8 mouse cellular contexts compared by ENCODE assay signal in genomic region chr1:54438340-54439079, GRCm38 (mm10). TPM values are rescaled to one million over a fixed set of nuclear protein-coding genes. Genes with fewer than 3 reads are reported as not detected.
DNase-seq lines count a peak whose midpoint lies in the region; ATAC-seq and TF ChIP-seq lines count a peak whose summit lies in the region.

Gene Gtf3c3, minus strand, starts transcription at chr1:54438971.

- H3K36me3 ChIP-seq in CH12.LX (replicated peaks in 1 of 2; ENCODE audit: control insufficient read depth in 1 of 2, insufficient read depth in 1 of 2, low read length in 1 of 2) = peaks cover 4 to 22% of the 10 kb centered on the region in 2 experiments
- H3K36me3 ChIP-seq in forebrain, embryonic 12.5 days (replicated peaks) = peaks cover 3% of the 10 kb centered on the region; the same call in 1 of the 2 replicates
- 0 out of 2 replicates have a peak, but pooled peaks cover 3% of the 10 kb centered on the region for H3K36me3 ChIP-seq in liver, postnatal 0 days (replicated peaks; ENCODE audit: insufficient read depth, low read length)
- no peaks in the 10 kb centered on the region for H3K36me3 ChIP-seq in neural tube, embryonic 14.5 days (ENCODE audit: control insufficient read depth, insufficient read depth, low read length)

- in situ Hi-C loops in CH12.LX (cut with MboI; ENCODE audit: low pct_ligation_motif_present, low pct_unique_long_range_greater_than_20kb, low sequenced_read_pairs) = no loop called here

- dilution Hi-C loops in CH12.LX (cut with MboI; ENCODE audit: extremely low pct_ligation_motif_present, extremely low pct_unique_long_range_greater_than_20kb, low sequenced_read_pairs) = no loop called here

- peak; percentile 92 for TF ChIP-seq POLR2A in CH12.LX (IDR thresholded peaks at IDR 0.05; ENCODE audit: low read depth, low read length)

- TF ChIP-seq EP300 in CH12.LX (IDR thresholded peaks at IDR 0.05; ENCODE audit: low read length) = no peak
- TF ChIP-seq EP300 in liver, postnatal 0 days (IDR thresholded peaks at IDR 0.05; ENCODE audit: low read depth) = no peak

- peak within 1 kb of the TSS; percentile 95 for H3K9ac ChIP-seq in CH12.LX (ENCODE audit: insufficient read depth, low read depth)
- peak within 1 kb of the TSS; percentile 79 for H3K9ac ChIP-seq in forebrain, embryonic 12.5 days
- H3K9ac ChIP-seq in liver, postnatal 0 days (replicated peaks) = peak within 1 kb of the TSS; percentile 87
- H3K9ac ChIP-seq in neural tube, embryonic 14.5 days (replicated peaks; ENCODE audit: low read depth, low read length) = peak within 1 kb of the TSS; percentile 64

- peaks cover 6% of the 10 kb centered on the region for H3K27me3 ChIP-seq in CH12.LX (replicated peaks)
- no peaks in the 10 kb centered on the region for H3K27me3 ChIP-seq in forebrain, embryonic 12.5 days
- H3K27me3 ChIP-seq in liver, postnatal 0 days (ENCODE audit: insufficient read depth, low read length) = no peaks in the 10 kb centered on the region
- H3K27me3 ChIP-seq in neural tube, embryonic 14.5 days (ENCODE audit: control insufficient read depth, insufficient read depth, low read length) = no peaks in the 10 kb centered on the region

- DNase-seq in CH12.LX (ENCODE audit: extremely low read depth) = peak; percentile 69
- DNase-seq in c-Kit-positive CD71-positive TER-119-negative erythroid progenitor cells, embryonic 14.5 days (ENCODE audit: low read depth) = peak; percentile 71
- DNase-seq in heart, postnatal 10 days = peak; percentile 83 to 91
- DNase-seq in large intestine, adult 2 months (ENCODE audit: low read depth, low spot score) = peak; percentile 19
- DNase-seq in liver, postnatal 0 days = peak; percentile 84
- peak; percentile 85 for DNase-seq in testis, postnatal 10 days (ENCODE audit: low spot score)

- no peak for TF ChIP-seq CTCF in CH12.LX (conservative IDR thresholded peaks at IDR 0.05 in 1 of 2, IDR thresholded peaks at IDR 0.05 in 1 of 2; ENCODE audit: low read depth in 2 of 2, low read length in 2 of 2)
- no peak for TF ChIP-seq CTCF in liver, postnatal 0 days (IDR thresholded peaks at IDR 0.05; ENCODE audit: low read depth)

- H3K27ac ChIP-seq in CH12.LX (ENCODE audit: insufficient read depth, low read depth) = no peak within 1 kb of the TSS
- no peak within 1 kb of the TSS for H3K27ac ChIP-seq in forebrain, embryonic 12.5 days
- peak within 1 kb of the TSS; percentile 36; the same call in 1 of the 2 replicates for H3K27ac ChIP-seq in liver, postnatal 0 days (ENCODE audit: low read depth)
- H3K27ac ChIP-seq in neural tube, embryonic 14.5 days (ENCODE audit: low read depth, low read length) = no peak within 1 kb of the TSS

- no peaks in the 10 kb centered on the region for H3K9me3 ChIP-seq in CH12.LX (replicated peaks; ENCODE audit: low read length)
- H3K9me3 ChIP-seq in forebrain, embryonic 12.5 days = no peaks in the 10 kb centered on the region
- H3K9me3 ChIP-seq in liver, postnatal 0 days (ENCODE audit: low read length) = no peaks in the 10 kb centered on the region
- no peaks in the 10 kb centered on the region for H3K9me3 ChIP-seq in neural tube, embryonic 14.5 days (ENCODE audit: control insufficient read depth, low read length)

- ATAC-seq in forebrain, embryonic 12.5 days (ENCODE audit: low FRiP score) = peak; percentile 97
- peak; percentile 100 for ATAC-seq in liver, postnatal 0 days
- peak; percentile 99 for ATAC-seq in neural tube, embryonic 14.5 days (ENCODE audit: low read depth)

- no peak for TF ChIP-seq RAD21 in CH12.LX (IDR thresholded peaks at IDR 0.05; ENCODE audit: low read depth, low read length)

- whole genome bisulfite sequencing in forebrain, embryonic 12.5 days = 4% methylated on average over 39 of the region's 39 CpGs
- 3% methylated on average over 39 of the region's 39 CpGs for WGBS in large intestine, adult 2 months
- 5% methylated on average over 39 of the region's 39 CpGs for WGBS in liver, postnatal 0 days (ENCODE audit: insufficient replicate concordance)
- WGBS in neural tube, embryonic 14.5 days = 3% methylated on average over 39 of the region's 39 CpGs

- intact Hi-C loops in heart, postnatal 10 days (cut with DNase I) = no loop called here

- H3K4me1 ChIP-seq in CH12.LX (ENCODE audit: control insufficient read depth in 1 of 2, insufficient read depth in 2 of 2) = peaks cover 5 to 10% of the 10 kb centered on the region in 2 experiments; a peak in 3 of 4 replicates
- H3K4me1 ChIP-seq in forebrain, embryonic 12.5 days = peaks cover 18% of the 10 kb centered on the region
- no peaks in the 10 kb centered on the region for H3K4me1 ChIP-seq in liver, postnatal 0 days (ENCODE audit: insufficient read depth)
- H3K4me1 ChIP-seq in neural tube, embryonic 14.5 days (ENCODE audit: control insufficient read depth, insufficient read depth, low read length) = 0 out of 2 replicates have a peak, but pooled peaks cover 3% of the 10 kb centered on the region

- H3K79me2 ChIP-seq in CH12.LX (replicated peaks; ENCODE audit: control insufficient read depth, extremely low read depth, insufficient read depth, poor library complexity, severe bottlenecking) = peaks cover 10% of the 10 kb centered on the region

- peak within 1 kb of the TSS; percentile 90; the same call in 1 of the 2 replicates for H3K4me2 ChIP-seq in CH12.LX (ENCODE audit: insufficient read depth, low read depth, poor library complexity, severe bottlenecking)
- H3K4me2 ChIP-seq in forebrain, embryonic 12.5 days = peak within 1 kb of the TSS; percentile 76
- H3K4me2 ChIP-seq in liver, postnatal 0 days (ENCODE audit: low read depth, low read length) = peak within 1 kb of the TSS; percentile 86
- H3K4me2 ChIP-seq in neural tube, embryonic 14.5 days (ENCODE audit: low read depth, low read length) = peak within 1 kb of the TSS; percentile 67

- peak within 1 kb of the TSS; percentile 77 to 92 (median 84) for H3K4me3 ChIP-seq in CH12.LX (replicated peaks in 1 of 3; ENCODE audit: low read depth in 2 of 3, low read length in 2 of 3, poor library complexity in 1 of 3)
- peak within 1 kb of the TSS; percentile 71 for H3K4me3 ChIP-seq in forebrain, embryonic 12.5 days (replicated peaks)
- H3K4me3 ChIP-seq in liver, postnatal 0 days (ENCODE audit: low read depth, low read length) = peak within 1 kb of the TSS; percentile 77
- peak within 1 kb of the TSS; percentile 42 for H3K4me3 ChIP-seq in neural tube, embryonic 14.5 days (ENCODE audit: low read depth, low read length)

TF ChIP-seq in CH12.LX, 34 proteins besides CTCF, POLR2A, EP300 and RAD21 (continues in another document):
- TF ChIP-seq JUND (conservative IDR thresholded peaks at IDR 0.05; ENCODE audit: low read depth, low read length) (no peak), MAX (IDR thresholded peaks at IDR 0.05; ENCODE audit: low read length) (peak; percentile 60; the same call in 1 of the 2 replicates), SIN3A (IDR thresholded peaks at IDR 0.05; ENCODE audit: low read length) (peak; percentile 60; the same call in 1 of the 2 replicates), NELFE (IDR thresholded peaks at IDR 0.05; ENCODE audit: low read depth, low read length) (peak; percentile 88), GABPA (IDR thresholded peaks at IDR 0.05; ENCODE audit: insufficient replicate concordance, low read depth, low read length) (no peak; the same call in 1 of the 2 replicates), TBP (conservative IDR thresholded peaks at IDR 0.05; ENCODE audit: low read depth, low read length) (peak; percentile 80; the same call in 1 of the 2 replicates), NRF1 (IDR thresholded peaks at IDR 0.05; ENCODE audit: low read depth, low read length) (peak; percentile 53), ELF1 (IDR thresholded peaks at IDR 0.05; ENCODE audit: low read depth, low read length) (peak; percentile 63; the same call in 1 of the 2 replicates), PAX5 (IDR thresholded peaks at IDR 0.05; ENCODE audit: low read length) (no peak), CHD2 (IDR thresholded peaks at IDR 0.05; ENCODE audit: low read length) (no peak), ZMIZ1 (IDR thresholded peaks at IDR 0.05; ENCODE audit: low read depth, low read length) (peak; percentile 41; the same call in 1 of the 2 replicates), MAFK (IDR thresholded peaks at IDR 0.05; ENCODE audit: insufficient replicate concordance, low read length) (no peak), HCFC1 (IDR thresholded peaks at IDR 0.05; ENCODE audit: low read depth, low read length) (peak; percentile 90), TCF12 (IDR thresholded peaks at IDR 0.05; ENCODE audit: low read depth, low read length) (peak; percentile 92), CHD1 (IDR thresholded peaks at IDR 0.05; ENCODE audit: low read depth, low read length) (no peak), JUN (IDR thresholded peaks at IDR 0.05; ENCODE audit: insufficient read depth, low read depth, low read length) (no peak), MYC (IDR thresholded peaks at IDR 0.05; ENCODE audit: low read depth, low read length) (no peak), IRF4 (IDR thresholded peaks at IDR 0.05; ENCODE audit: low read depth, low read length) (peak; percentile 83), MXI1 (IDR thresholded peaks at IDR 0.05; ENCODE audit: low read depth, low read length) (peak; percentile 65; the same call in 1 of the 2 replicates), ETS1 (conservative IDR thresholded peaks at IDR 0.05; ENCODE audit: low read depth, low read length) (no peak), KAT2A (IDR thresholded peaks at IDR 0.05; ENCODE audit: insufficient replicate concordance, low read length) (peak; percentile 56; the same call in 1 of the 2 replicates), POLR2AphosphoS2 (IDR thresholded peaks at IDR 0.05; ENCODE audit: low read depth, low read length) (0 out of 2 replicates have a peak, but pooled peaks have one; percentile 47), ZC3H11A (IDR thresholded peaks at IDR 0.05; ENCODE audit: low read depth, low read length) (no peak), RCOR1 (conservative IDR thresholded peaks at IDR 0.05; ENCODE audit: low read depth, low read length) (no peak), E2F4 (IDR thresholded peaks at IDR 0.05; ENCODE audit: insufficient replicate concordance, low read depth, low read length) (no peak), UBTF (IDR thresholded peaks at IDR 0.05; ENCODE audit: low read depth, low read length) (peak; percentile 80), MAZ (IDR thresholded peaks at IDR 0.05; ENCODE audit: low read depth, low read length) (no peak)

RNA-seq across cellular contexts. Expression of gene Gtf3c3, which starts in this region (rescaled TPM):
- total RNA-seq in CH12.LX (2012; rRNA removed) = 13.4 and 14.5 TPM in 2 replicates
- 28.3 and 30.8 TPM in 2 replicates for total RNA-seq in CH12.LX (2014; rRNA removed)
- 14.7 and 15.9 TPM in 2 replicates for polyA plus RNA-seq in CH12.LX (2012; ENCODE audit: insufficient read length, low read depth)
- 32.7 and 33.5 TPM in 2 replicates for polyA plus RNA-seq in forebrain, embryonic 12.5 days (2016; fragmentation: Nextera tagmentation; extraction: Ambion mirVana)
- 10 to 100 TPM; 16.7 to 17.7 TPM for total RNA-seq in heart, postnatal 10 days (2021)
- 3.3 and 4.4 TPM in 2 replicates for polyA plus RNA-seq in large intestine, adult 2 months (2012; rRNA removed)
- polyA plus RNA-seq in liver, postnatal 0 days (2015; fragmentation: Nextera tagmentation; extraction: Ambion mirVana) = 4.2 and 4.4 TPM in 2 replicates
- polyA plus RNA-seq in neural tube, embryonic 14.5 days (2014; fragmentation: Nextera tagmentation; extraction: Ambion mirVana) = 27.5 and 34.4 TPM in 2 replicates

Comparison
In these comparisons a context has a peak if more than half of its experiments do, and no peak if none do; other contexts are left out.
1. DNase-seq: peak in every context shown above with its lines; median percentile 87 in heart, postnatal 10 days; 85 in testis, postnatal 10 days; 84 in liver, postnatal 0 days; 71 in c-Kit-positive CD71-positive TER-119-negative erythroid progenitor cells, embryonic 14.5 days; 69 in CH12.LX; 19 in large intestine, adult 2 months.